Mouse (Mus musculus): Measurements from ENCODE around the gene Akap13. TPM values are rescaled to one million over a fixed set of nuclear protein-coding genes. Genes with fewer than 3 reads are reported as not detected.
"Not testable (repeated sequence)": the region's sequence is repeated elsewhere in the genome, so short reads cannot be mapped to it uniquely, and the experiment has no call there.

The Akap13 gene
- polyA plus RNA-seq, 1 experiment from 2014 or later: 32.3 TPM

- Histone ChIP-seq H3K27me3 (no peaks in the 10 kb centered on the region), H3K9me3 (replicated peaks) (no peaks in the 10 kb centered on the region), H3K4me2 (replicated peaks) (no peak overlapping the region), H3K36me3 (no peaks in the 10 kb centered on the region), H3K4me3 (no peak overlapping the region), H3K4me1 (no peaks in the 10 kb centered on the region), H3K9ac (no peak overlapping the region), H3K27ac (no peak overlapping the region)
- WGBS: 80% methylated on average over 2 of the region's 2 CpGs
- ATAC-seq (ENCODE audit: low FRiP score): no peak
These were observed 142.5 kb downstream of the Akap13 start for GRCm38 (mm10) chr7:75597840-75598239.

- ATAC-seq (ENCODE audit: low FRiP score): no peak
- H3K36me3 ChIP-seq: no peaks in the 10 kb centered on the region
- H3K27me3 ChIP-seq: no peaks in the 10 kb centered on the region
- 92% methylated on average over 6 of the region's 6 CpGs for WGBS
- no peak overlapping the region for H3K9ac ChIP-seq
- H3K4me1 ChIP-seq: no peaks in the 10 kb centered on the region
- H3K9me3 ChIP-seq (replicated peaks): no peaks in the 10 kb centered on the region
- no peak overlapping the region for H3K4me2 ChIP-seq (replicated peaks)
- no peak overlapping the region for H3K4me3 ChIP-seq
- no peak overlapping the region for H3K27ac ChIP-seq
These were observed 145.2 kb downstream of the Akap13 start for GRCm38 (mm10) chr7:75600360-75601075.

- no peaks in the 10 kb centered on the region for H3K4me1 ChIP-seq
- 90% methylated on average over 3 of the region's 3 CpGs for WGBS
- no peak for ATAC-seq (ENCODE audit: low FRiP score)
- no peak overlapping the region for H3K9ac ChIP-seq
- peaks cover 14% of the 10 kb centered on the region; the same call in 1 of the 2 replicates for H3K36me3 ChIP-seq
- no peak overlapping the region for H3K4me3 ChIP-seq
- no peaks in the 10 kb centered on the region for H3K9me3 ChIP-seq (replicated peaks)
- H3K27ac ChIP-seq: no peak overlapping the region
- no peaks in the 10 kb centered on the region for H3K27me3 ChIP-seq
- H3K4me2 ChIP-seq (replicated peaks): no peak overlapping the region
These were observed 151.9 kb downstream of the Akap13 start for GRCm38 (mm10) chr7:75607248-75607647.

GRCm38 (mm10) chr7:75608716-75609115, 153.4 kb downstream of the Akap13 start:
- no peaks in the 10 kb centered on the region for H3K27me3 ChIP-seq
- WGBS: 71% methylated on average over 5 of the region's 5 CpGs
- no peak overlapping the region for H3K4me2 ChIP-seq (replicated peaks)
- no peak overlapping the region for H3K27ac ChIP-seq
- no peak overlapping the region for H3K9ac ChIP-seq
- H3K9me3 ChIP-seq (replicated peaks): no peaks in the 10 kb centered on the region
- H3K36me3 ChIP-seq: peaks cover 14% of the 10 kb centered on the region; the same call in 1 of the 2 replicates
- no peak overlapping the region for H3K4me3 ChIP-seq
- no peaks in the 10 kb centered on the region for H3K4me1 ChIP-seq
- no peak for ATAC-seq (ENCODE audit: low FRiP score)

GRCm38 (mm10) chr7:75609456-75610262, 154.3 kb downstream of the Akap13 start:
- peaks cover 14% of the 10 kb centered on the region; the same call in 1 of the 2 replicates for H3K36me3 ChIP-seq
- no peaks in the 10 kb centered on the region for H3K4me1 ChIP-seq
- H3K9me3 ChIP-seq (replicated peaks): no peaks in the 10 kb centered on the region
- 87% methylated on average over 14 of the region's 14 CpGs for WGBS
- H3K27me3 ChIP-seq: no peaks in the 10 kb centered on the region
- ATAC-seq (ENCODE audit: low FRiP score): no peak
- no peak overlapping the region for H3K27ac ChIP-seq
- no peak overlapping the region for H3K4me2 ChIP-seq (replicated peaks)
- H3K9ac ChIP-seq: no peak overlapping the region
- no peak overlapping the region for H3K4me3 ChIP-seq

- Histone ChIP-seq H3K9me3 (replicated peaks) (no peaks in the 10 kb centered on the region), H3K9ac (no peak overlapping the region), H3K4me1 (no peaks in the 10 kb centered on the region), H3K4me3 (no peak overlapping the region), H3K27ac (no peak overlapping the region), H3K4me2 (replicated peaks) (no peak overlapping the region), H3K27me3 (no peaks in the 10 kb centered on the region), H3K36me3 (peaks cover 14% of the 10 kb centered on the region; the same call in 1 of the 2 replicates)
- ATAC-seq (ENCODE audit: low FRiP score): no peak
- 89% methylated on average over 9 of the region's 9 CpGs for WGBS
These were observed 155.1 kb downstream of the Akap13 start for GRCm38 (mm10) chr7:75610391-75610790.

GRCm38 (mm10) chr7:75611261-75611950, 156.1 kb downstream of the Akap13 start:
- ATAC-seq (ENCODE audit: low FRiP score): no peak
- Histone ChIP-seq H3K27ac (no peak overlapping the region), H3K9me3 (replicated peaks) (no peaks in the 10 kb centered on the region), H3K9ac (no peak overlapping the region), H3K4me2 (replicated peaks) (no peak overlapping the region), H3K4me1 (no peaks in the 10 kb centered on the region), H3K36me3 (peaks cover 14% of the 10 kb centered on the region; the same call in 1 of the 2 replicates), H3K4me3 (no peak overlapping the region), H3K27me3 (no peaks in the 10 kb centered on the region)
- 94% methylated on average over 15 of the region's 15 CpGs for WGBS

GRCm38 (mm10) chr7:75612000-75612682, 156.8 kb downstream of the Akap13 start:
- 88% methylated on average over 13 of the region's 13 CpGs for WGBS
- no peak for ATAC-seq (ENCODE audit: low FRiP score)
- no peak overlapping the region for H3K4me2 ChIP-seq (replicated peaks)

GRCm38 (mm10) chr7:75612683-75613053, 157.3 kb downstream of the Akap13 start:
- Histone ChIP-seq H3K4me2 (replicated peaks) (no peak overlapping the region), H3K4me1 (no peaks in the 10 kb centered on the region), H3K4me3 (no peak overlapping the region)

More at GRCm38 (mm10) chr7:75612000-75612682, 156.8 kb downstream of the Akap13 start:
- Histone ChIP-seq H3K4me1 (no peaks in the 10 kb centered on the region), H3K27me3 (no peaks in the 10 kb centered on the region), H3K9ac (no peak overlapping the region), H3K36me3 (peaks cover 14% of the 10 kb centered on the region; the same call in 1 of the 2 replicates), H3K27ac (no peak overlapping the region), H3K9me3 (replicated peaks) (no peaks in the 10 kb centered on the region), H3K4me3 (no peak overlapping the region)

GRCm38 (mm10) chr7:75613240-75613639, 157.9 kb downstream of the Akap13 start:
- no peak overlapping the region for H3K4me3 ChIP-seq
- no peak overlapping the region for H3K9ac ChIP-seq
- H3K27ac ChIP-seq: no peak overlapping the region
- ATAC-seq (ENCODE audit: low FRiP score): no peak
- 72% methylated on average over 5 of the region's 5 CpGs for WGBS
- H3K4me1 ChIP-seq: no peaks in the 10 kb centered on the region
- peaks cover 14% of the 10 kb centered on the region; the same call in 1 of the 2 replicates for H3K36me3 ChIP-seq
- no peaks in the 10 kb centered on the region for H3K27me3 ChIP-seq
- H3K4me2 ChIP-seq (replicated peaks): no peak overlapping the region
- H3K9me3 ChIP-seq (replicated peaks): no peaks in the 10 kb centered on the region

More at GRCm38 (mm10) chr7:75612683-75613053, 157.3 kb downstream of the Akap13 start:
- ATAC-seq (ENCODE audit: low FRiP score): no peak
- Histone ChIP-seq H3K9ac (no peak overlapping the region), H3K36me3 (peaks cover 14% of the 10 kb centered on the region; the same call in 1 of the 2 replicates), H3K27ac (no peak overlapping the region), H3K27me3 (no peaks in the 10 kb centered on the region), H3K9me3 (replicated peaks) (no peaks in the 10 kb centered on the region)

- no peaks in the 10 kb centered on the region for H3K27me3 ChIP-seq
- 94% methylated on average over 8 of the region's 8 CpGs for WGBS
- no peak overlapping the region for H3K4me2 ChIP-seq (replicated peaks)
- no peak overlapping the region for H3K27ac ChIP-seq
- no peak overlapping the region for H3K9ac ChIP-seq
- no peaks in the 10 kb centered on the region for H3K4me1 ChIP-seq
- ATAC-seq (ENCODE audit: low FRiP score): no peak
- H3K36me3 ChIP-seq: peaks cover 13% of the 10 kb centered on the region; the same call in 1 of the 2 replicates
- no peak overlapping the region for H3K4me3 ChIP-seq
- no peaks in the 10 kb centered on the region for H3K9me3 ChIP-seq (replicated peaks)
These were observed 159.5 kb downstream of the Akap13 start for GRCm38 (mm10) chr7:75614826-75615225.

- not testable (repeated sequence) for H3K27ac ChIP-seq; H3K27me3 ChIP-seq; H3K4me3 ChIP-seq; H3K9me3 ChIP-seq (replicated peaks); H3K4me2 ChIP-seq (replicated peaks); H3K9ac ChIP-seq; ATAC-seq (ENCODE audit: low FRiP score); H3K4me1 ChIP-seq; H3K36me3 ChIP-seq
- 92% methylated on average over 4 of the region's 4 CpGs for WGBS
These were observed 161.9 kb downstream of the Akap13 start for GRCm38 (mm10) chr7:75617246-75617645.
